ENCODE assay signal across 24 mouse cellular contexts in genomic region chr3:81809604-81810003, GRCm38 (mm10).
"Had no signal": no experiment of that assay in that cellular context is flagged by ENCODE, and none has a peak within 500 bp of the region (broad histone marks: within the 10 kb centered on the region; RNA-seq: fewer than 3 reads in every experiment).

No protein-coding gene starts in this region.

- H3K9ac ChIP-seq: kidney, embryonic 15.5 days; limb, embryonic 12.5 days; limb, embryonic 15.5 days; liver, embryonic 14.5 days; liver, postnatal 0 days; lung, embryonic 14.5 days; midbrain, embryonic 13.5 days; neural tube, embryonic 13.5 days had no signal

- H3K9me3 ChIP-seq: kidney, embryonic 15.5 days; limb, embryonic 12.5 days; limb, embryonic 15.5 days; midbrain, embryonic 13.5 days; neural tube, embryonic 13.5 days had no signal

- H3K27ac ChIP-seq: kidney, embryonic 15.5 days; layer of hippocampus, adult 2 months; limb, embryonic 12.5 days; limb, embryonic 15.5 days; liver, embryonic 14.5 days; macrophage; midbrain, embryonic 13.5 days; neural tube, embryonic 13.5 days; stomach, postnatal 0 days had no signal

- H3K4me3 ChIP-seq: kidney, embryonic 15.5 days; layer of hippocampus, adult 2 months; limb, embryonic 12.5 days; limb, embryonic 15.5 days; midbrain, embryonic 13.5 days; myocyte; neural tube, embryonic 13.5 days had no signal

- H3K4me1 ChIP-seq: kidney, embryonic 15.5 days; midbrain, embryonic 13.5 days; neural tube, embryonic 13.5 days had no signal

- H3K4me2 ChIP-seq: kidney, embryonic 15.5 days; limb, embryonic 12.5 days; limb, embryonic 15.5 days; liver, embryonic 11.5 days; lung, embryonic 14.5 days; midbrain, embryonic 13.5 days; neural tube, embryonic 13.5 days had no signal

- DNase-seq: kidney, adult 11 months; kidney, adult 8-10 months; kidney, postnatal 14 days; kidney, postnatal 4 days; layer of hippocampus, adult 9-11 months; left cerebral cortex, postnatal 4 days; liver, postnatal 0 days; lung, embryonic 14.5 days; retina, postnatal 1 day; right cerebral cortex, postnatal 4 days; thymus, postnatal 25 days had no signal

- ATAC-seq: liver, postnatal 0 days; lung, postnatal 0 days; midbrain, embryonic 13.5 days; midbrain, embryonic 16.5 days had no signal

- H3K36me3 ChIP-seq: kidney, embryonic 15.5 days; limb, embryonic 12.5 days; limb, embryonic 15.5 days; midbrain, embryonic 13.5 days; neural tube, embryonic 13.5 days had no signal

- H3K27me3 ChIP-seq: kidney, embryonic 15.5 days; limb, embryonic 12.5 days; limb, embryonic 15.5 days; midbrain, embryonic 13.5 days; neural tube, embryonic 13.5 days had no signal
